Mouse (Mus musculus) megakaryocyte, embryonic 14.5 days (primary cell): ENCODE results near the gene Slc39a11.

Source experiments
- FLI1 ChIP-seq: IDR thresholded peaks from 2 replicates; pipeline ENCODE4 v1.6.1; 2012; ENCODE audit warnings: low read length, inconsistent platforms, mixed read lengths
- GATA1 ChIP-seq: IDR thresholded peaks from 3 replicates; pipeline ENCODE4 v1.6.1; 2012; ENCODE audit warnings: mixed read lengths, low read length, inconsistent platforms, borderline replicate concordance

GRCm38 (mm10) chr11:113246475-113246874, 403.4 kb downstream of the Slc39a11 start:
- TF ChIP-seq GATA1 (no peak), FLI1 (no peak)
